Mouse (Mus musculus): ENCODE measurements around the gene Ifnar2. TPM values are rescaled to one million over a fixed set of nuclear protein-coding genes. Genes with fewer than 3 reads are reported as not detected.

The Ifnar2 gene
- 31.4 TPM for polyA plus RNA-seq (2014; fragmentation: Illumina TruSeq; extraction: RNeasy Lipid Tissue Mini Kit (QIAGEN cat#74804); ENCODE audit: low read depth, low replicate concordance)

GRCm38 (mm10) chr16:91372577-91373472 is at the start of gene Ifnar2:
TSS of gene Ifnar2 (plus strand) at chr16:91372783.

GRCm38 (mm10) chr16:91391421-91391820 is 18.8 kb downstream of the Ifnar2 start, which contains the start of gene Gm21970:
TSS of gene Gm21970 (plus strand) at chr16:91391721.

DNA sequence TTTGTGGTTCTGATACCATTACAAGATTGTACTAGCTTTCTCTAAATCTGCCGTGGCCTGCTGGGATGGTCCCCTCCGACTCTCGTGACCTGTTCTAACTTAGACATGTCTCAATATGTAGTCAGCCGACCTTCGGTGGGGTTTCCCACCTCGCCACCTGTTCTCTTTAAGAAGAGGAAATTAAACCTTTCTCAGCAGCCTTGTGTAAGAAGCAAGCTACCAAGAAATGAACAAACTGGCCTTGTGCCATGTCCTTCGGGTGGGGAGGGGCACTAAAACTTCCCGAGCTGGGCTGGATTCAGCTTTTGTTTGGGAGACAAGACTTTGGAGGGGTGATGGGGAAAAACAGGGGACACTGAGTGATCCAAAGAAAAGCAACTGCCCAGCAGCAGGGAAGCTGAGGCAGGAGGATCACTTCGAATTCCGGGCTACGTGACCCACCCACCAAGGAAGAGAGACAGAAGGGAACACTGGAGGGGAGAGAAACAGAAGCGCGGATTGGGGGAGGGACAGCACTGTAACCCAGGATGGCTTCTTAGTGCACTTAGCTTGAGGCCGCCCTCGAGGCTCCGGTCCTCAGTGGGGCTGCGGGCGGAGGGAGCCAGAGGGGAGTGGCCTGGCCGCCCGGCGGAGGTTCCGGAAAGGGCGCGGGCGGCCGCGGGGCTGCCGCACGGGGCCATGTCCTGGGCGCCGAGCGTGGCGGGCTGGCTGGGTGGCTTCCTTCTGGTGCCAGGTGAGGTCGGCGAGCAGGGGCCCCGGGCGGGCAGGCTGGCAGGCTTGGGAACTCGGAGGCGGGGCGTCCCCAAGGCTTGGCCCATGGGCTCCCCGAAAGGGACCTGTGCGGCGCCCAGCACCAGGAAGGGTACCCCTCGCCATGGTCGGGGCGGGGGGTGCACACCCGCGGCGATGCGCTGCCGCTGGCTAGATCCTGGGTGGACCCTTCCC is 33.3 kb downstream of the Ifnar2 start, which contains the start of gene Il10rb:
TSS of gene Il10rb (plus strand) at position 525 of the 945 bp plus-strand sequence.

Other genes starting within 250 kb of the Ifnar2 start
- gene Olig2, start 147.3 kb upstream of the Ifnar2 start, polyA plus RNA-seq (2014; fragmentation: Illumina TruSeq; extraction: RNeasy Lipid Tissue Mini Kit (QIAGEN cat#74804); ENCODE audit: low read depth, low replicate concordance) = not detected
- not detected for gene Olig1, start 103.0 kb upstream of the Ifnar2 start, polyA plus RNA-seq (2014; fragmentation: Illumina TruSeq; extraction: RNeasy Lipid Tissue Mini Kit (QIAGEN cat#74804); ENCODE audit: low read depth, low replicate concordance)
- gene Gm21970, start 18.9 kb downstream of the Ifnar2 start, polyA plus RNA-seq (2014; fragmentation: Illumina TruSeq; extraction: RNeasy Lipid Tissue Mini Kit (QIAGEN cat#74804); ENCODE audit: low read depth, low replicate concordance) = not detected
- 96.0 TPM for gene Il10rb, start 33.4 kb downstream of the Ifnar2 start, polyA plus RNA-seq (2014; fragmentation: Illumina TruSeq; extraction: RNeasy Lipid Tissue Mini Kit (QIAGEN cat#74804); ENCODE audit: low read depth, low replicate concordance)
- gene Ifnar1, start 112.5 kb downstream of the Ifnar2 start, polyA plus RNA-seq (2014; fragmentation: Illumina TruSeq; extraction: RNeasy Lipid Tissue Mini Kit (QIAGEN cat#74804); ENCODE audit: low read depth, low replicate concordance) = 76.5 TPM
- 71.5 TPM for gene Ifngr2, start 174.3 kb downstream of the Ifnar2 start, polyA plus RNA-seq (2014; fragmentation: Illumina TruSeq; extraction: RNeasy Lipid Tissue Mini Kit (QIAGEN cat#74804); ENCODE audit: low read depth, low replicate concordance)
- gene Tmem50b, start 225.0 kb downstream of the Ifnar2 start, polyA plus RNA-seq (2014; fragmentation: Illumina TruSeq; extraction: RNeasy Lipid Tissue Mini Kit (QIAGEN cat#74804); ENCODE audit: low read depth, low replicate concordance) = 91.2 TPM
- gene Dnajc28, start 246.2 kb downstream of the Ifnar2 start, polyA plus RNA-seq (2014; fragmentation: Illumina TruSeq; extraction: RNeasy Lipid Tissue Mini Kit (QIAGEN cat#74804); ENCODE audit: low read depth, low replicate concordance) = 12.6 TPM